Mouse (Mus musculus): ENCODE measurements around the gene Olfr320. TPM values are rescaled to one million over a fixed set of nuclear protein-coding genes. Genes with fewer than 3 reads are reported as not detected.
"Not testable (repeated sequence)": the region's sequence is repeated elsewhere in the genome, so short reads cannot be mapped to it uniquely, and the experiment has no call there.

Gene Olfr320
- polyA plus RNA-seq, 1 experiment from 2014 or later, result not detected

- H3K9me3 ChIP-seq (replicated peaks), result no peaks in the 10 kb centered on the region
- DNase-seq (no peak), ATAC-seq (ENCODE audit: low read depth) (no peak)
- no peaks in the 10 kb centered on the region for H3K27me3 ChIP-seq
- H3K4me3 ChIP-seq (replicated peaks), result no peak overlapping the region
- no peak overlapping the region for H3K9ac ChIP-seq
- H3K4me2 ChIP-seq, result no peak overlapping the region
- 40% methylated on average over 4 of the region's 4 CpGs for WGBS (ENCODE audit: insufficient replicate concordance)
- no peaks in the 10 kb centered on the region for H3K4me1 ChIP-seq (replicated peaks)
- no peaks in the 10 kb centered on the region for H3K36me3 ChIP-seq
- H3K27ac ChIP-seq, result no peak overlapping the region
Measured at GRCm38 (mm10) chr11:58671825-58672224, 9.1 kb upstream of the Olfr320 start.

- Histone ChIP-seq H3K36me3 (no peaks in the 10 kb centered on the region), H3K4me2 (no peak within 1 kb of the TSS), H3K4me1 (replicated peaks) (no peaks in the 10 kb centered on the region), H3K27ac (no peak within 1 kb of the TSS), H3K27me3 (no peaks in the 10 kb centered on the region), H3K9me3 (replicated peaks) (peaks cover 9% of the 10 kb centered on the region; the same call in 1 of the 2 replicates), H3K9ac (no peak within 1 kb of the TSS), H3K4me3 (replicated peaks) (no peak within 1 kb of the TSS)
- DNase-seq, result no peak
- no peak for ATAC-seq (ENCODE audit: low read depth)
- 63% methylated on average over 3 of the region's 3 CpGs for WGBS (ENCODE audit: insufficient replicate concordance)
Measured at GRCm38 (mm10) chr11:58698862-58699261, 18.0 kb downstream of the Olfr320 start, which contains the start of gene Olfr319. Gene Olfr319, plus strand, starts transcription at chr11:58699162.

GRCm38 (mm10) chr11:58709086-58709485 lies 28.2 kb downstream of the Olfr320 start:
- Histone ChIP-seq H3K4me2 (no peak overlapping the region), H3K4me3 (replicated peaks) (no peak overlapping the region), H3K9me3 (replicated peaks) (no peaks in the 10 kb centered on the region), H3K4me1 (replicated peaks) (no peaks in the 10 kb centered on the region), H3K9ac (no peak overlapping the region), H3K36me3 (no peaks in the 10 kb centered on the region), H3K27ac (no peak overlapping the region), H3K27me3 (no peaks in the 10 kb centered on the region)
- 62% methylated on average over 11 of the region's 11 CpGs for WGBS (ENCODE audit: insufficient replicate concordance)
- no peak for DNase-seq
- ATAC-seq (ENCODE audit: low read depth), result no peak

GRCm38 (mm10) chr11:58717723-58718122 lies 36.8 kb downstream of the Olfr320 start:
- H3K4me3 ChIP-seq (replicated peaks); H3K4me1 ChIP-seq (replicated peaks); H3K9ac ChIP-seq; DNase-seq; H3K27me3 ChIP-seq; H3K36me3 ChIP-seq; ATAC-seq (ENCODE audit: low read depth); H3K27ac ChIP-seq; H3K9me3 ChIP-seq (replicated peaks); H3K4me2 ChIP-seq: not testable (repeated sequence)
- 75% methylated on average over 7 of the region's 7 CpGs for WGBS (ENCODE audit: insufficient replicate concordance)

GRCm38 (mm10) chr11:58719701-58720100 lies 38.8 kb downstream of the Olfr320 start:
- no peak overlapping the region for H3K9ac ChIP-seq
- no peak overlapping the region for H3K4me2 ChIP-seq
- H3K36me3 ChIP-seq, result no peaks in the 10 kb centered on the region
- no peak for DNase-seq
- no peaks in the 10 kb centered on the region for H3K27me3 ChIP-seq
- no peak overlapping the region for H3K27ac ChIP-seq
- no peak overlapping the region for H3K4me3 ChIP-seq (replicated peaks)
- 71% methylated on average over 4 of the region's 4 CpGs for WGBS (ENCODE audit: insufficient replicate concordance)
- no peaks in the 10 kb centered on the region for H3K4me1 ChIP-seq (replicated peaks)
- ATAC-seq (ENCODE audit: low read depth), result no peak
- no peaks in the 10 kb centered on the region for H3K9me3 ChIP-seq (replicated peaks)

GRCm38 (mm10) chr11:58723914-58724313 lies 43.0 kb downstream of the Olfr320 start, which contains the start of gene Olfr318:
Gene Olfr318, minus strand, starts transcription at chr11:58724014.
- Histone ChIP-seq H3K27me3 (no peaks in the 10 kb centered on the region), H3K9ac (no peak within 1 kb of the TSS), H3K4me3 (replicated peaks) (no peak within 1 kb of the TSS), H3K9me3 (replicated peaks) (no peaks in the 10 kb centered on the region), H3K4me2 (no peak within 1 kb of the TSS), H3K36me3 (no peaks in the 10 kb centered on the region), H3K4me1 (replicated peaks) (no peaks in the 10 kb centered on the region), H3K27ac (no peak within 1 kb of the TSS)
- ATAC-seq (ENCODE audit: low read depth) (no peak), DNase-seq (no peak)

GRCm38 (mm10) chr11:58727896-58728650 lies 47.2 kb downstream of the Olfr320 start:
- H3K4me1 ChIP-seq (replicated peaks); H3K27me3 ChIP-seq; H3K36me3 ChIP-seq; H3K9ac ChIP-seq; ATAC-seq (ENCODE audit: low read depth); H3K27ac ChIP-seq; H3K4me3 ChIP-seq (replicated peaks); H3K9me3 ChIP-seq (replicated peaks); DNase-seq; H3K4me2 ChIP-seq: not testable (repeated sequence)
- 64% methylated on average over 6 of the region's 6 CpGs for WGBS (ENCODE audit: insufficient replicate concordance)

- no peak overlapping the region for H3K9ac ChIP-seq
- no peaks in the 10 kb centered on the region for H3K4me1 ChIP-seq (replicated peaks)
- no peaks in the 10 kb centered on the region for H3K27me3 ChIP-seq
- H3K27ac ChIP-seq, result no peak overlapping the region
- no peak overlapping the region for H3K4me2 ChIP-seq
- H3K4me3 ChIP-seq (replicated peaks), result no peak overlapping the region
- H3K36me3 ChIP-seq, result no peaks in the 10 kb centered on the region
- H3K9me3 ChIP-seq (replicated peaks), result no peaks in the 10 kb centered on the region
- 51% methylated on average over 3 of the region's 3 CpGs for WGBS (ENCODE audit: insufficient replicate concordance)
- DNase-seq (no peak), ATAC-seq (ENCODE audit: low read depth) (no peak)
Measured at GRCm38 (mm10) chr11:58733372-58733771, 52.5 kb downstream of the Olfr320 start.

Other genes with a start within 250 kb of the Olfr320 start
- gene Gm12253, start 248.5 kb upstream of the Olfr320 start, polyA plus RNA-seq (2015; fragmentation: Nextera tagmentation; extraction: Ambion mirVana), result not detected in 2 replicates
- gene Lypd9, start 228.2 kb upstream of the Olfr320 start, polyA plus RNA-seq (2015; fragmentation: Nextera tagmentation; extraction: Ambion mirVana), result not detected in 2 replicates
- not detected in 2 replicates for gene Olfr30, start 218.8 kb upstream of the Olfr320 start, polyA plus RNA-seq (2015; fragmentation: Nextera tagmentation; extraction: Ambion mirVana)
- not detected in 2 replicates for gene Olfr332, start 188.5 kb upstream of the Olfr320 start, polyA plus RNA-seq (2015; fragmentation: Nextera tagmentation; extraction: Ambion mirVana)
- gene Olfr331, start 178.5 kb upstream of the Olfr320 start, polyA plus RNA-seq (2015; fragmentation: Nextera tagmentation; extraction: Ambion mirVana), result not detected in 2 replicates
- not detected in 2 replicates for gene Olfr330, start 146.3 kb upstream of the Olfr320 start, polyA plus RNA-seq (2015; fragmentation: Nextera tagmentation; extraction: Ambion mirVana)
- gene Olfr329-ps, start 134.7 kb upstream of the Olfr320 start, polyA plus RNA-seq (2015; fragmentation: Nextera tagmentation; extraction: Ambion mirVana), result not detected in 2 replicates
- gene Olfr328, start 125.5 kb upstream of the Olfr320 start, polyA plus RNA-seq (2015; fragmentation: Nextera tagmentation; extraction: Ambion mirVana), result not detected in 2 replicates
- not detected in 2 replicates for gene Olfr224, start 110.5 kb upstream of the Olfr320 start, polyA plus RNA-seq (2015; fragmentation: Nextera tagmentation; extraction: Ambion mirVana)
- not detected in 2 replicates for gene Olfr325, start 103.4 kb upstream of the Olfr320 start, polyA plus RNA-seq (2015; fragmentation: Nextera tagmentation; extraction: Ambion mirVana)
- not detected in 2 replicates for gene Olfr324, start 86.0 kb upstream of the Olfr320 start, polyA plus RNA-seq (2015; fragmentation: Nextera tagmentation; extraction: Ambion mirVana)
- not detected in 2 replicates for gene 2210407C18Rik, start 65.0 kb upstream of the Olfr320 start, polyA plus RNA-seq (2015; fragmentation: Nextera tagmentation; extraction: Ambion mirVana)
- gene Olfr323, start 50.6 kb upstream of the Olfr320 start, polyA plus RNA-seq (2015; fragmentation: Nextera tagmentation; extraction: Ambion mirVana), result not detected in 2 replicates
- gene Trim58, start 40.6 kb upstream of the Olfr320 start, polyA plus RNA-seq (2015; fragmentation: Nextera tagmentation; extraction: Ambion mirVana), result 9.2 and 12.4 TPM in 2 replicates
- not detected in 2 replicates for gene Olfr322, start 22.3 kb upstream of the Olfr320 start, polyA plus RNA-seq (2015; fragmentation: Nextera tagmentation; extraction: Ambion mirVana)
- not detected in 2 replicates for gene Olfr319, start 18.1 kb downstream of the Olfr320 start, polyA plus RNA-seq (2015; fragmentation: Nextera tagmentation; extraction: Ambion mirVana)
- not detected in 2 replicates for gene Olfr318, start 42.9 kb downstream of the Olfr320 start, polyA plus RNA-seq (2015; fragmentation: Nextera tagmentation; extraction: Ambion mirVana)
- gene Olfr317, start 58.1 kb downstream of the Olfr320 start, polyA plus RNA-seq (2015; fragmentation: Nextera tagmentation; extraction: Ambion mirVana), result not detected in 2 replicates
- gene Olfr316, start 71.6 kb downstream of the Olfr320 start, polyA plus RNA-seq (2015; fragmentation: Nextera tagmentation; extraction: Ambion mirVana), result not detected in 2 replicates
- not detected in 2 replicates for gene Olfr315, start 92.1 kb downstream of the Olfr320 start, polyA plus RNA-seq (2015; fragmentation: Nextera tagmentation; extraction: Ambion mirVana)
- gene Olfr314, start 101.9 kb downstream of the Olfr320 start, polyA plus RNA-seq (2015; fragmentation: Nextera tagmentation; extraction: Ambion mirVana), result not detected in 2 replicates
- gene Fam183b, start 120.9 kb downstream of the Olfr320 start, polyA plus RNA-seq (2015; fragmentation: Nextera tagmentation; extraction: Ambion mirVana), result 0.49 TPM in 1 of 2 replicates, not detected in the other
- not detected in 2 replicates for gene Olfr313, start 133.9 kb downstream of the Olfr320 start, polyA plus RNA-seq (2015; fragmentation: Nextera tagmentation; extraction: Ambion mirVana)
- not detected in 2 replicates for gene Olfr312, start 148.1 kb downstream of the Olfr320 start, polyA plus RNA-seq (2015; fragmentation: Nextera tagmentation; extraction: Ambion mirVana)
- gene Olfr311, start 158.2 kb downstream of the Olfr320 start, polyA plus RNA-seq (2015; fragmentation: Nextera tagmentation; extraction: Ambion mirVana), result not detected in 2 replicates
- 1.3 and 2.2 TPM in 2 replicates for gene Gm12258, start 166.1 kb downstream of the Olfr320 start, polyA plus RNA-seq (2015; fragmentation: Nextera tagmentation; extraction: Ambion mirVana)
- gene 2810021J22Rik, start 186.1 kb downstream of the Olfr320 start, polyA plus RNA-seq (2015; fragmentation: Nextera tagmentation; extraction: Ambion mirVana), result 2.3 and 3.0 TPM in 2 replicates
- gene Zfp39, start 223.1 kb downstream of the Olfr320 start, polyA plus RNA-seq (2015; fragmentation: Nextera tagmentation; extraction: Ambion mirVana), result 3.7 and 5.4 TPM in 2 replicates
- 11.2 and 12.5 TPM in 2 replicates for gene Btnl10, start 236.8 kb downstream of the Olfr320 start, polyA plus RNA-seq (2015; fragmentation: Nextera tagmentation; extraction: Ambion mirVana)